Mouse (Mus musculus) CH12.LX (cell line): ENCODE results near the gene Rpl13a. TPM values are rescaled to one million over a fixed set of nuclear protein-coding genes. Genes with fewer than 3 reads are reported as not detected.

Source experiments
- DNase-seq: peaks from one replicate; pipeline ENCODE4 v3.0.0-alpha.2; 2013; ENCODE audit errors: extremely low read depth
- H3K27ac ChIP-seq: 2 replicates; pipeline ENCODE4 v1.5.1; 2012; ENCODE audit warnings: low read depth, mild to moderate bottlenecking, control low read depth, moderate library complexity; ENCODE audit not compliant: insufficient read depth
- H3K27me3 ChIP-seq: replicated peaks from 2 replicates; pipeline ENCODE3; 2012; ENCODE audit warnings: inconsistent platforms
- H3K36me3 ChIP-seq, 2 experiments: replicated peaks in 1 of 2; 2 replicates each; pipeline versions ENCODE3 to v1.6.1; 2012; ENCODE audit warnings: inconsistent platforms in 1 of 2, low read length in 1 of 2, mild to moderate bottlenecking in 1 of 2, mixed read lengths in 1 of 2, moderate library complexity in 1 of 2; ENCODE audit not compliant: control insufficient read depth in 1 of 2, insufficient read depth in 1 of 2
- H3K4me1 ChIP-seq, 2 experiments: 2 replicates each; pipeline ENCODE4 v1.6.1; 2012; ENCODE audit warnings: inconsistent platforms in 1 of 2, moderate library complexity in 1 of 2; ENCODE audit not compliant: insufficient read depth in 2 of 2, control insufficient read depth in 1 of 2
- H3K4me2 ChIP-seq: 2 replicates; pipeline ENCODE4 v1.6.1; 2012; ENCODE audit warnings: low read depth, mild to moderate bottlenecking, control low read depth; ENCODE audit not compliant: poor library complexity, insufficient read depth, severe bottlenecking
- H3K4me3 ChIP-seq, 3 experiments: fragments of 150-350 bp in 1 of 3; sonication (generic) in 1 of 3; replicated peaks in 1 of 3; 2 replicates each; pipeline versions ENCODE3 to v1.5.1; 2011 to 2012; ENCODE audit warnings: low read depth in 2 of 3, low read length in 2 of 3, mild to moderate bottlenecking in 2 of 3, moderate library complexity in 2 of 3, control low read depth in 1 of 3, improper control_type of control experiment in 1 of 3, inconsistent platforms in 1 of 3, mixed read lengths in 1 of 3; ENCODE audit not compliant: poor library complexity in 1 of 3
- H3K79me2 ChIP-seq: replicated peaks from 2 replicates; pipeline ENCODE4 v1.6.1; 2012; ENCODE audit warnings: mild to moderate bottlenecking, moderate library complexity; ENCODE audit not compliant: control insufficient read depth, poor library complexity, insufficient read depth, severe bottlenecking; ENCODE audit errors: extremely low read depth
- H3K9ac ChIP-seq: 2 replicates; pipeline ENCODE4 v1.6.1; 2012; ENCODE audit warnings: low read depth, mild to moderate bottlenecking, control low read depth, moderate library complexity; ENCODE audit not compliant: insufficient read depth
- H3K9me3 ChIP-seq: replicated peaks from 2 replicates; pipeline ENCODE3; 2012; ENCODE audit warnings: low read length, inconsistent platforms, mixed read lengths
- BHLHE40 ChIP-seq: IDR thresholded peaks from 2 replicates; pipeline ENCODE4 v1.6.1; 2011; ENCODE audit warnings: mild to moderate bottlenecking, low read depth, low read length, improper control_type of control experiment
- CHD1 ChIP-seq: IDR thresholded peaks from 2 replicates; pipeline ENCODE4 v1.6.1; 2012; ENCODE audit warnings: low read depth, low read length, improper control_type of control experiment, inconsistent platforms
- CHD2 ChIP-seq: IDR thresholded peaks from 2 replicates; pipeline ENCODE4 v1.6.1; 2011; ENCODE audit warnings: low read length, improper control_type of control experiment
- CTCF ChIP-seq, 2 experiments: IDR thresholded peaks in 1 of 2; conservative IDR thresholded peaks in 1 of 2; 2 replicates each; pipeline ENCODE4 v1.5.1; 2011 to 2012; ENCODE audit warnings: low read depth in 2 of 2, low read length in 2 of 2, improper control_type of control experiment in 1 of 2, inconsistent platforms in 1 of 2, mild to moderate bottlenecking in 1 of 2, moderate library complexity in 1 of 2
- E2F4 ChIP-seq: IDR thresholded peaks from 2 replicates; pipeline ENCODE4 v1.6.1; 2011; ENCODE audit warnings: low read depth, low read length, improper control_type of control experiment; ENCODE audit not compliant: insufficient replicate concordance
- EP300 ChIP-seq: IDR thresholded peaks from 2 replicates; pipeline ENCODE4 v1.6.1; 2011; ENCODE audit warnings: low read length, improper control_type of control experiment
- ETS1 ChIP-seq: conservative IDR thresholded peaks from 2 replicates; pipeline ENCODE4 v1.6.1; 2012; ENCODE audit warnings: low read depth, mild to moderate bottlenecking, inconsistent platforms, low read length, improper control_type of control experiment, moderate library complexity
- GABPA ChIP-seq: IDR thresholded peaks from 2 replicates; pipeline ENCODE4 v1.6.1; 2012; ENCODE audit warnings: low read depth, low read length, improper control_type of control experiment, inconsistent platforms; ENCODE audit not compliant: insufficient replicate concordance
- HCFC1 ChIP-seq: IDR thresholded peaks from 2 replicates; pipeline ENCODE4 v1.6.1; 2012; ENCODE audit warnings: low read depth, mild to moderate bottlenecking, inconsistent platforms, low read length, improper control_type of control experiment
- IRF4 ChIP-seq: IDR thresholded peaks from 2 replicates; pipeline ENCODE4 v1.6.1; 2014; ENCODE audit warnings: low read depth, mild to moderate bottlenecking, inconsistent platforms, low read length, improper control_type of control experiment
- MAFK ChIP-seq: IDR thresholded peaks from 2 replicates; pipeline ENCODE4 v1.6.1; 2011; ENCODE audit warnings: low read length, improper control_type of control experiment; ENCODE audit not compliant: insufficient replicate concordance
- MEF2A ChIP-seq: IDR thresholded peaks from 2 replicates; pipeline ENCODE4 v1.6.1; 2014; ENCODE audit warnings: low read depth, mild to moderate bottlenecking, inconsistent platforms, low read length, improper control_type of control experiment, borderline replicate concordance
- MYC ChIP-seq: IDR thresholded peaks from 2 replicates; pipeline ENCODE4 v1.6.1; 2011; ENCODE audit warnings: low read depth, mild to moderate bottlenecking, improper control_type of control experiment, low read length
- NRF1 ChIP-seq: IDR thresholded peaks from 2 replicates; pipeline ENCODE4 v1.6.1; 2014; ENCODE audit warnings: low read depth, mild to moderate bottlenecking, inconsistent platforms, low read length, improper control_type of control experiment, moderate library complexity
- PAX5 ChIP-seq: IDR thresholded peaks from 2 replicates; pipeline ENCODE4 v1.6.1; 2012; ENCODE audit warnings: low read length, inconsistent platforms, mixed read lengths
- POLR2AphosphoS2 ChIP-seq: IDR thresholded peaks from 2 replicates; pipeline ENCODE4 v1.6.1; 2011; ENCODE audit warnings: low read depth, low read length, improper control_type of control experiment
- RCOR1 ChIP-seq: conservative IDR thresholded peaks from 2 replicates; pipeline ENCODE4 v1.6.1; 2012; ENCODE audit warnings: low read depth, mild to moderate bottlenecking, inconsistent platforms, low read length, improper control_type of control experiment
- SMC3 ChIP-seq: IDR thresholded peaks from 2 replicates; pipeline ENCODE4 v1.6.1; 2011; ENCODE audit warnings: low read depth, low read length, improper control_type of control experiment
- ZC3H11A ChIP-seq: IDR thresholded peaks from 2 replicates; pipeline ENCODE4 v1.6.1; 2012; ENCODE audit warnings: low read depth, mild to moderate bottlenecking, inconsistent platforms, low read length, improper control_type of control experiment
- ZKSCAN1 ChIP-seq: IDR thresholded peaks from 2 replicates; pipeline ENCODE4 v1.6.1; 2012; ENCODE audit warnings: low read depth, inconsistent platforms, low read length, improper control_type of control experiment, borderline replicate concordance
- ZNF384 ChIP-seq: IDR thresholded peaks from 2 replicates; pipeline ENCODE4 v1.6.1; 2012; ENCODE audit warnings: low read depth, low read length, improper control_type of control experiment, inconsistent platforms
- dilution Hi-C: fragments of 300-500 bp; cut with MboI; formaldehyde crosslinking; loops from 2 replicates; pipeline ENCODE4 v1.14.3; 2020; ENCODE audit warnings: low sequenced_read_pairs; ENCODE audit not compliant: extremely low pct_unique_long_range_greater_than_20kb, extremely low pct_ligation_motif_present
- in situ Hi-C: fragments of 300-500 bp; cut with MboI; formaldehyde crosslinking; loops from 3 replicates; pipeline ENCODE4 v1.14.3; 2019; ENCODE audit warnings: low sequenced_read_pairs, low pct_ligation_motif_present, low pct_unique_long_range_greater_than_20kb, mixed read lengths
- polyA plus RNA-seq: library from polyadenylated mRNA; unstranded; fragments of >175 nt; gene quantifications from 2 replicates; pipeline ENCODE4 v1.2.1, GENCODE M21; 2012; ENCODE audit warnings: low read depth; ENCODE audit not compliant: insufficient read length
- total RNA-seq, 2 experiments: library from RNA; depleted of rRNA; stranded (reverse); fragments of 300-350 nt in 1 of 2; fragments of >200 nt in 1 of 2; gene quantifications; 2 replicates each; pipeline ENCODE4 v1.2.3; 2012 to 2014

The Rpl13a gene
- total and polyA plus RNA-seq, 3 experiments, result 2,822 to 5,043 (median 4,154) TPM

DNA sequence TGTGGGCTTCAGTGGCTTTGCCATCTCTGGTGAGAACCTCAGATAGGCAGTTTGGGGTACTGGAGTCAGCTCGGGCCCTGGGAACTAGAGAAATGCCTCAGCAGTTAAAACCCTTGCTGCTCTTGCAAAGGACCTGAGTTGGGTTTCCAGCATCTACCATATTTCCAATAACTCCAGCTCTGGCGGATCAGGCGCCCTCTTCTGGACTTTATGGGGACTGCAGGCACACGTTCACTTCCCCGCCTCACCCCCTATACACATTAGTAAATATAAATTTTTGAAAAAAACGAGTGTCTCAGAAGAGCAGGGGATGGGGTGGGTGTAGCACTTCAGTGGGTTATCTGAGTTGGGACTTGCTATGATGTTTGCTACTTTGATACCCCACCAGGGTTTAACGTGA, 44.4 kb upstream of the Rpl13a start:
- no peak overlapping the region for H3K9ac ChIP-seq
- no peak overlapping the region for H3K4me2 ChIP-seq
- DNase-seq, result no peak
- in situ Hi-C loops (no loop called here), dilution Hi-C loops (no loop called here)
- peaks cover 7 to 10% of the 10 kb centered on the region in 2 experiments for H3K4me1 ChIP-seq
- H3K27ac ChIP-seq, result no peak overlapping the region
- no peaks in the 10 kb centered on the region for H3K36me3 ChIP-seq
- TF ChIP-seq CTCF (conservative IDR thresholded peaks at IDR 0.05 in 1 of 2, IDR thresholded peaks at IDR 0.05 in 1 of 2; ENCODE audit: low read depth in 2 of 2, low read length in 2 of 2), result peak; percentile 42 to 61; a peak in 3 of 4 replicates
- TF ChIP-seq CHD1, result no peak
- TF ChIP-seq SMC3, result peak; percentile 33
- no peaks in the 10 kb centered on the region for H3K79me2 ChIP-seq
- H3K4me3 ChIP-seq, result no peak overlapping the region
- H3K27me3 ChIP-seq, result peaks cover 56% of the 10 kb centered on the region
- H3K9me3 ChIP-seq, result peaks cover 36% of the 10 kb centered on the region

- dilution Hi-C loops, result no loop called here
Observed at GRCm38 (mm10) chr7:45169495-45169894, 40.9 kb upstream of the Rpl13a start.

GRCm38 (mm10) chr7:45168656-45169055, 40.1 kb upstream of the Rpl13a start:
- Histone ChIP-seq H3K27ac (no peak overlapping the region), H3K27me3 (peaks cover 61% of the 10 kb centered on the region), H3K9me3 (peaks cover 36% of the 10 kb centered on the region), H3K36me3 (no peaks in the 10 kb centered on the region), H3K4me1 (no peaks in the 10 kb centered on the region), H3K9ac (no peak overlapping the region), H3K4me3 (no peak overlapping the region), H3K4me2 (no peak overlapping the region), H3K79me2 (no peaks in the 10 kb centered on the region)
- TF ChIP-seq NRF1 (no peak), IRF4 (no peak), ZNF384 (no peak), CHD1 (no peak), PAX5 (no peak), GABPA (no peak), POLR2AphosphoS2 (no peak), MAFK (no peak), RCOR1 (no peak), BHLHE40 (no peak), ZKSCAN1 (no peak), MYC (no peak), HCFC1 (no peak), ZC3H11A (no peak), EP300 (no peak), CTCF (conservative IDR thresholded peaks at IDR 0.05 in 1 of 2, IDR thresholded peaks at IDR 0.05 in 1 of 2; ENCODE audit: low read depth in 2 of 2, low read length in 2 of 2) (no peak), ETS1 (no peak), E2F4 (no peak)
- in situ Hi-C loops, result loop anchor here (10.0 kb wide), 1 partner anchor 136 kb away; no protein-coding TSS in a partner anchor
- DNase-seq, result no peak
- dilution Hi-C loops, result no loop called here

More at GRCm38 (mm10) chr7:45169495-45169894, 40.9 kb upstream of the Rpl13a start:
- H3K4me3 ChIP-seq, result no peak overlapping the region
- peaks cover under 1 to 2% of the 10 kb centered on the region in 2 experiments for H3K4me1 ChIP-seq
- H3K27me3 ChIP-seq, result peaks cover 54% of the 10 kb centered on the region
- H3K36me3 ChIP-seq, result no peaks in the 10 kb centered on the region
- H3K27ac ChIP-seq, result no peak overlapping the region
- no peak for TF ChIP-seq RCOR1
- TF ChIP-seq MEF2A, result no peak
- no peak for TF ChIP-seq POLR2AphosphoS2
- TF ChIP-seq ZNF384, result no peak
- TF ChIP-seq CHD2, result no peak
- TF ChIP-seq, all 38 proteins: peak for 0
- H3K9me3 ChIP-seq, result peaks cover 36% of the 10 kb centered on the region
- no peak overlapping the region for H3K9ac ChIP-seq
- no peak overlapping the region for H3K4me2 ChIP-seq
- no peak for DNase-seq
- in situ Hi-C loops, result loop anchor here (10.0 kb wide), 1 partner anchor 135 kb away; no protein-coding TSS in a partner anchor
- no peaks in the 10 kb centered on the region for H3K79me2 ChIP-seq
